Mouse (Mus musculus): Measurements from ENCODE around the gene Tex9.

- TF ChIP-seq ZNF384 (IDR thresholded peaks at IDR 0.05; ENCODE audit: low read depth, low read length) (no peak), MAFK (IDR thresholded peaks at IDR 0.05; ENCODE audit: insufficient read depth, low read depth, low read length) (no peak), CHD2 (IDR thresholded peaks at IDR 0.05; ENCODE audit: low read depth, low read length) (no peak)
Measured at GRCm38 (mm10) chr9:72425300-72425850, 66.6 kb downstream of the Tex9 start.

Data from ES-E14 (cell line).